Mouse (Mus musculus) left cerebral cortex, postnatal 10 days (tissue): Measurements from ENCODE around the gene 4930572O03Rik. TPM values are rescaled to one million over a fixed set of nuclear protein-coding genes. Genes with fewer than 3 reads are reported as not detected.
A peak's percentile ranks its signal among the peaks of the same experiment; 100 is the strongest.
"Not testable (repeated sequence)": the region's sequence is repeated elsewhere in the genome, so short reads cannot be mapped to it uniquely, and the experiment has no call there.

ENCODE experiments used
- DNase-seq, 2 experiments: peaks; one replicate each; pipeline ENCODE4 v3.0.0; 2021 to 2022; ENCODE audit warnings: low spot score in 2 of 2, mixed read lengths in 1 of 2; ENCODE audit errors: extremely low spot score in 1 of 2
- intact Hi-C: fragments of 180-260 bp; cut with DNase I; formaldehyde crosslinking; loops from one replicate; pipeline ENCODE4 v1.15.1; 2025
- total RNA-seq, 2 experiments: library from RNA; stranded (reverse); gene quantifications; 2 replicates each; pipeline ENCODE4 v1.2.3; 2021

4930572O03Rik gene
- total RNA-seq = not detected

- DNase-seq, intact Hi-C loops: not testable (repeated sequence)
These were observed at the start of gene 4930572O03Rik for GRCm38 (mm10) chr5:15656959-15657358. Gene 4930572O03Rik (minus strand): TSS chr5:15657059.

- peak in 1 of 2 experiments; percentile 33 for DNase-seq
These were observed 46.0 kb upstream of the 4930572O03Rik start for GRCm38 (mm10) chr5:15702891-15703290.

GRCm38 (mm10) chr5:15697719-15698118 is 40.9 kb upstream of the 4930572O03Rik start:
- DNase-seq, intact Hi-C loops: not testable (repeated sequence)

More at GRCm38 (mm10) chr5:15702891-15703290, 46.0 kb upstream of the 4930572O03Rik start:
- intact Hi-C loops = loop anchor here (10.0 kb wide), 1 partner anchor 592 kb away; no protein-coding TSS in a partner anchor

- intact Hi-C loops, DNase-seq: not testable (repeated sequence)
These were observed 35.0 kb upstream of the 4930572O03Rik start for GRCm38 (mm10) chr5:15691849-15692248.

- intact Hi-C loops, DNase-seq: not testable (repeated sequence)
These were observed 34.0 kb upstream of the 4930572O03Rik start for GRCm38 (mm10) chr5:15690822-15691221.

GRCm38 (mm10) chr5:15689659-15690213 is 32.9 kb upstream of the 4930572O03Rik start:
- intact Hi-C loops, DNase-seq: not testable (repeated sequence)

- DNase-seq, intact Hi-C loops: not testable (repeated sequence)
These were observed 32.2 kb upstream of the 4930572O03Rik start for GRCm38 (mm10) chr5:15688874-15689658.

GRCm38 (mm10) chr5:15681301-15682035 is 24.6 kb upstream of the 4930572O03Rik start:
- DNase-seq, intact Hi-C loops: not testable (repeated sequence)

GRCm38 (mm10) chr5:15679980-15680949 is 23.4 kb upstream of the 4930572O03Rik start:
- DNase-seq, intact Hi-C loops: not testable (repeated sequence)

- DNase-seq, intact Hi-C loops: not testable (repeated sequence)
These were observed 22.0 kb upstream of the 4930572O03Rik start for GRCm38 (mm10) chr5:15678907-15679306.

GRCm38 (mm10) chr5:15677750-15678149 is 20.9 kb upstream of the 4930572O03Rik start:
- intact Hi-C loops, DNase-seq: not testable (repeated sequence)

GRCm38 (mm10) chr5:15674429-15675244 is 17.8 kb upstream of the 4930572O03Rik start:
- DNase-seq = not testable (repeated sequence)

GRCm38 (mm10) chr5:15673989-15674388 is 17.1 kb upstream of the 4930572O03Rik start:
- DNase-seq, intact Hi-C loops: not testable (repeated sequence)

More at GRCm38 (mm10) chr5:15674429-15675244, 17.8 kb upstream of the 4930572O03Rik start:
- intact Hi-C loops = not testable (repeated sequence)

- intact Hi-C loops, DNase-seq: not testable (repeated sequence)
These were observed 13.9 kb upstream of the 4930572O03Rik start for GRCm38 (mm10) chr5:15670789-15671188.

- intact Hi-C loops = not testable (repeated sequence)
- peak in 1 of 2 experiments; percentile 23 for DNase-seq
These were observed 7.0 kb upstream of the 4930572O03Rik start for GRCm38 (mm10) chr5:15663847-15664246.

- intact Hi-C loops, DNase-seq: not testable (repeated sequence)
These were observed 4.5 kb downstream of the 4930572O03Rik start for GRCm38 (mm10) chr5:15652334-15652733.

- intact Hi-C loops = not testable (repeated sequence)
These were observed 11.2 kb downstream of the 4930572O03Rik start for GRCm38 (mm10) chr5:15645707-15646106.

More at GRCm38 (mm10) chr5:15645707-15646106, 11.2 kb downstream of the 4930572O03Rik start:
- peak in 1 of 2 experiments; percentile 1 for DNase-seq
